Mouse (Mus musculus) spleen, postnatal 4 days (tissue): ENCODE data around the gene Olfr98.
A peak's percentile ranks its signal among the peaks of the same experiment; 100 is the strongest.
"Not testable (repeated sequence)": the region's sequence is repeated elsewhere in the genome, so short reads cannot be mapped to it uniquely, and the experiment has no call there.

Source experiments
- DNase-seq, 2 experiments: peaks; one replicate each; pipeline ENCODE4 v3.0.0; 2022; ENCODE audit warnings: low spot score in 2 of 2

Olfr98 gene

GRCm38 (mm10) chr17:37263626-37264025 lies at the start of gene Olfr98:
Gene Olfr98, minus strand, starts transcription at chr17:37263749.
- DNase-seq = no peak

- DNase-seq = no peak
Measured at GRCm38 (mm10) chr17:37310146-37310699, 46.7 kb upstream of the Olfr98 start.

GRCm38 (mm10) chr17:37308483-37308882 lies 44.9 kb upstream of the Olfr98 start:
- DNase-seq = no peak

- DNase-seq = no peak
Measured at GRCm38 (mm10) chr17:37304213-37304612, 40.7 kb upstream of the Olfr98 start, which contains the start of gene Olfr101. Gene Olfr101, minus strand, starts transcription at chr17:37304313.

GRCm38 (mm10) chr17:37283360-37283759 lies 19.8 kb upstream of the Olfr98 start, which contains the start of gene Olfr99:
Gene Olfr99, minus strand, starts transcription at chr17:37283460.
- DNase-seq = no peak

- DNase-seq = no peak
Measured at GRCm38 (mm10) chr17:37280331-37280730, 16.8 kb upstream of the Olfr98 start.

- no peak for DNase-seq
Measured at GRCm38 (mm10) chr17:37276573-37276972, 13.0 kb upstream of the Olfr98 start.

GRCm38 (mm10) chr17:37275626-37276248 lies 12.2 kb upstream of the Olfr98 start:
- DNase-seq = no peak

GRCm38 (mm10) chr17:37270702-37271092 lies 7.1 kb upstream of the Olfr98 start:
- peak; percentile 42 to 69 for DNase-seq

GRCm38 (mm10) chr17:37270058-37270701 lies 6.6 kb upstream of the Olfr98 start, which contains the start of gene H2-M3:
Gene H2-M3, plus strand, starts transcription at chr17:37270220.
- peak; percentile 83 to 93 for DNase-seq

GRCm38 (mm10) chr17:37250544-37250943 lies 13.0 kb downstream of the Olfr98 start:
- DNase-seq = no peak

GRCm38 (mm10) chr17:37249460-37249859 lies 14.1 kb downstream of the Olfr98 start:
- no peak for DNase-seq

- DNase-seq = peak in 1 of 2 experiments; percentile 13
Measured at GRCm38 (mm10) chr17:37246715-37247114, 16.8 kb downstream of the Olfr98 start.

GRCm38 (mm10) chr17:37242198-37242597 lies 21.4 kb downstream of the Olfr98 start:
- DNase-seq = no peak

GRCm38 (mm10) chr17:37237230-37237629 lies 26.3 kb downstream of the Olfr98 start, which contains the start of gene Olfr97:
Gene Olfr97, minus strand, starts transcription at chr17:37237330.
- not testable (repeated sequence) for DNase-seq

- no peak for DNase-seq
Measured at GRCm38 (mm10) chr17:37221879-37222278, 41.7 kb downstream of the Olfr98 start.

- DNase-seq = no peak
Measured at GRCm38 (mm10) chr17:37219846-37220245, 43.7 kb downstream of the Olfr98 start, which contains the start of gene Olfr96. Gene Olfr96, plus strand, starts transcription at chr17:37220146.

- no peak for DNase-seq
Measured at GRCm38 (mm10) chr17:37218486-37218885, 45.1 kb downstream of the Olfr98 start.

- no peak for DNase-seq
Measured at GRCm38 (mm10) chr17:37213018-37213417, 50.5 kb downstream of the Olfr98 start, which contains the start of gene Olfr95. Gene Olfr95, minus strand, starts transcription at chr17:37213118.
